In genomic region chr7:35107630-35108029, GRCm38 (mm10) we compare ENCODE assay signal across 12 mouse cellular contexts.
"Had no signal": no experiment of that assay in that cellular context is flagged by ENCODE, and none has a peak within 500 bp of the region (broad histone marks: within the 10 kb centered on the region; RNA-seq: fewer than 3 reads in every experiment).

No protein-coding gene starts in this region.

- H3K4me3 ChIP-seq: midbrain, embryonic 13.5 days had no signal

- H3K27me3 ChIP-seq: midbrain, embryonic 13.5 days had no signal

- H3K27ac ChIP-seq: liver, embryonic 14.5 days; midbrain, embryonic 13.5 days had no signal

- H3K9me3 ChIP-seq: midbrain, embryonic 13.5 days had no signal

- H3K4me2 ChIP-seq: midbrain, embryonic 13.5 days had no signal

- H3K36me3 ChIP-seq: midbrain, embryonic 13.5 days had no signal

- DNase-seq: kidney, adult 8-10 months; kidney, postnatal 25 days; left cerebral cortex, postnatal 4 days; lung, adult 2 months; lung, postnatal 10 days; right cerebral cortex, postnatal 14 days; thymus, adult 2 months; thymus, postnatal 25 days had no signal

- H3K4me1 ChIP-seq: midbrain, embryonic 13.5 days had no signal

- H3K9ac ChIP-seq: liver, embryonic 14.5 days; midbrain, embryonic 13.5 days had no signal

- ATAC-seq: hindbrain, embryonic 16.5 days; inflammation-experienced regulatory T-cells, adult 6 months; midbrain, embryonic 13.5 days had no signal
